Mouse (Mus musculus): ENCODE results near the gene Ndufa7. TPM values are rescaled to one million over a fixed set of nuclear protein-coding genes. Genes with fewer than 3 reads are reported as not detected.

Gene Ndufa7
- polyA plus RNA-seq, 1 experiment from 2014 or later: 620 TPM

DNA sequence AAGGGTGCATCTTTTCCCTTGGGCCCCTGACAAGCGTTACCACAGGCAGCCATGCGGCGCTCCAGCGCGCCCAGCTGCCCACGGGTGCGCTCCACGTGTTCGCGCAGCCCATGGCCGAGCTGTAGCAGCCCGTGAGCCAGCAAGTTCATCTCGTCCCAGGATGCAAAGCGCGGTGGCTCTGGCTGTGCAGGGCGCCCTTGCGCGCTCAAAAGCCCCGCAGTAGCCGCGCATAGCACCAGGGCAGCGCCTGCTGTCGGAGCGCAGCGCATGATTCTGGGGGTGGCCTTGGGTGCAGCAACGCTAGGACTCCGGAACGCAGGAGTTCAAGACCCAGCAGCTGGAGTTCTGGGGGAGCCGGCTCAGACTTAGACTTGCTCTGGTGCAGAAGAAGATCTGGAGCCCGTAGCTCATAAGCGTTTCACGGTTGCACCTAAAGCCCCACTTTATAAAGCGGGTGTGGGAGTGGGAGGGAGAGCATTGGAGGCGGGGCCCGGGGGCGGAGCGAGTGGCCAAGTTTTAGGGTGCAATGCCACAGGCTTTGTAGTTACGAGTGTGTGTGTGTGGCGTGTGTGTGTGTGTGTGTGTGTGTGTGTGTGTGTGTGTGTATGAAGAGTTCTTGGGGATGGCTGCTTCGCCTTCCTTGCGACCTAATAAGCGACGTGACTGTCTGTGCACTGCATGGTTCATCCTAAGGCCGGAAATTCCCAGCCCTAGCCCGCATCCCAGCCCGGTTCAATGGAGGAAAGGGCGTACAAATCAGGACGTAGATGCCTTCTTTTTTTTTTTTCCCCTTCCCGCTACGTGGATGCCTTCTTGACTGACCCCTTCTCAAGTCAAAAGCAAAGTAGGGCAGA is 43.0 kb upstream of the Ndufa7 start, which contains the start of gene Angptl4:
Gene Angptl4, minus strand, starts transcription at position 707 of the 854 bp plus-strand sequence.
- no peaks in the 10 kb centered on the region for H3K27me3 ChIP-seq (ENCODE audit: insufficient read depth, low read length)
- peak within 1 kb of the TSS; percentile 82 for H3K27ac ChIP-seq
- 1% methylated on average over 50 of the region's 50 CpGs for WGBS
- H3K9ac ChIP-seq (ENCODE audit: low read depth, low read length): peak within 1 kb of the TSS; percentile 65
- H3K4me2 ChIP-seq (ENCODE audit: low read length): peak within 1 kb of the TSS; percentile 81
- peak; percentile 74 for DNase-seq (ENCODE audit: low spot score)
- no peaks in the 10 kb centered on the region for H3K9me3 ChIP-seq (replicated peaks; ENCODE audit: low read length)
- peak within 1 kb of the TSS; percentile 39 for H3K4me3 ChIP-seq (replicated peaks; ENCODE audit: low read depth, low read length)
- peaks cover 42% of the 10 kb centered on the region for H3K4me1 ChIP-seq (replicated peaks; ENCODE audit: insufficient read depth, low read length)
- ATAC-seq (replicated peaks; ENCODE audit: low FRiP score, low read depth): peak; percentile 73
- no peak for TF ChIP-seq CTCF (IDR thresholded peaks at IDR 0.05; ENCODE audit: low read depth)
- H3K36me3 ChIP-seq (ENCODE audit: insufficient read depth, low read length): peaks cover 3% of the 10 kb centered on the region; the same call in 1 of the 2 replicates

GRCm38 (mm10) chr17:33782067-33782466 is 42.3 kb upstream of the Ndufa7 start:
- Histone ChIP-seq H3K4me3 (replicated peaks; ENCODE audit: low read depth, low read length) (peak overlapping the region; percentile 39; the same call in 1 of the 2 replicates), H3K36me3 (ENCODE audit: insufficient read depth, low read length) (peaks cover 1% of the 10 kb centered on the region; the same call in 1 of the 2 replicates), H3K27me3 (ENCODE audit: insufficient read depth, low read length) (no peaks in the 10 kb centered on the region), H3K4me1 (replicated peaks; ENCODE audit: insufficient read depth, low read length) (peaks cover 42% of the 10 kb centered on the region), H3K9me3 (replicated peaks; ENCODE audit: low read length) (no peaks in the 10 kb centered on the region), H3K4me2 (ENCODE audit: low read length) (peak overlapping the region; percentile 81), H3K9ac (ENCODE audit: low read depth, low read length) (peak overlapping the region; percentile 65), H3K27ac (peak overlapping the region; percentile 82; the same call in 1 of the 2 replicates)
- no peak for ATAC-seq (replicated peaks; ENCODE audit: low FRiP score, low read depth)
- 36% methylated on average over 4 of the region's 4 CpGs for WGBS
- TF ChIP-seq CTCF (IDR thresholded peaks at IDR 0.05; ENCODE audit: low read depth): peak; percentile 37; the same call in 1 of the 2 replicates
- no peak for DNase-seq (ENCODE audit: low spot score)

GRCm38 (mm10) chr17:33783408-33783807 is 41.0 kb upstream of the Ndufa7 start:
- no peaks in the 10 kb centered on the region for H3K36me3 ChIP-seq (ENCODE audit: insufficient read depth, low read length)
- no peak overlapping the region for H3K4me2 ChIP-seq (ENCODE audit: low read length)
- H3K27me3 ChIP-seq (ENCODE audit: insufficient read depth, low read length): no peaks in the 10 kb centered on the region
- peak overlapping the region; percentile 82 for H3K27ac ChIP-seq
- no peaks in the 10 kb centered on the region for H3K9me3 ChIP-seq (replicated peaks; ENCODE audit: low read length)
- ATAC-seq (replicated peaks; ENCODE audit: low FRiP score, low read depth) (no peak), DNase-seq (ENCODE audit: low spot score) (peak; percentile 57)
- H3K4me1 ChIP-seq (replicated peaks; ENCODE audit: insufficient read depth, low read length): peaks cover 40% of the 10 kb centered on the region
- no peak for TF ChIP-seq CTCF (IDR thresholded peaks at IDR 0.05; ENCODE audit: low read depth)
- H3K4me3 ChIP-seq (replicated peaks; ENCODE audit: low read depth, low read length): no peak overlapping the region
- H3K9ac ChIP-seq (ENCODE audit: low read depth, low read length): no peak overlapping the region

DNA sequence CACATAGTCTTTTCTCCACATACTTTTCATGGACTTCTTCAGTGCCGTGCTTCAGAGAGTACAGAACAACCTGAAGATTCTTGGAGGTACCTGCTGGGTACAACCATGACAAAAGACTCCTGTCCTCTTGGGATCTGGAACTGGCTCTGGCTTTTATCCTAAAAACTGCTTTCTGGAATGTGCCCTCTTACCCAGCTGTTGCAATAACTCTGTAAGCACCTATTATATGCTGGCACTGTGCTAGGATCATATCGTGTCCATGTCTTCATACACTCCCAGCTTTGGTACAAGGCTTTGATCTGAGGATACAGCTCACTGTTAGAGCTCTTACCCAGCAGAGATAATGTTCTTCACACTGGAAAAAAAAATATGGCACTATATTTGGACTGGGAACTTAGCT is 39.4 kb upstream of the Ndufa7 start:
- Histone ChIP-seq H3K36me3 (ENCODE audit: insufficient read depth, low read length) (no peaks in the 10 kb centered on the region), H3K4me1 (replicated peaks; ENCODE audit: insufficient read depth, low read length) (peaks cover 25% of the 10 kb centered on the region), H3K9me3 (replicated peaks; ENCODE audit: low read length) (no peaks in the 10 kb centered on the region), H3K27ac (no peak overlapping the region), H3K27me3 (ENCODE audit: insufficient read depth, low read length) (no peaks in the 10 kb centered on the region), H3K9ac (ENCODE audit: low read depth, low read length) (no peak overlapping the region), H3K4me2 (ENCODE audit: low read length) (no peak overlapping the region), H3K4me3 (replicated peaks; ENCODE audit: low read depth, low read length) (no peak overlapping the region)
- TF ChIP-seq CTCF (IDR thresholded peaks at IDR 0.05; ENCODE audit: low read depth): no peak
- DNase-seq (ENCODE audit: low spot score) (no peak), ATAC-seq (replicated peaks; ENCODE audit: low FRiP score, low read depth) (no peak)
- 89% methylated on average over 2 of the region's 2 CpGs for WGBS

DNA sequence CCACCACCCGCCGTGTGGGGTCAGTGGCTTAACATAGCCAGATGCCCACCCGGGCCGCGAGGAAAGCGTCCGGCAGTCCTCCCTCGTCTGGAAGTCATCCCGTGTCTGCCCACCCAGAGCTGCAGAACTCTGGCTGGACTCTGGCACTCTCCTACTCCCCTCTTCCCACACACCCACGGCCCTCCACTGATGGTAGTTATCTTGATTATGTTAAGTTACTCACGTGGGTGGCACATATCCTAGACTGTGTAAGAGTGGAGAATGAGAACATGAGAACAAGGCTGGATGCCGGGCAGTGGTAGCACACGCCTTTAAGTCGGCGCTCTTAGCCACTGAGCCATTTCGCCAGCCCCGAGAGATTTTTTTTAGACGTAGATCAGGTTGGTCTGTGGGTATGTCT is 38.0 kb upstream of the Ndufa7 start:
- no peak for TF ChIP-seq CTCF (IDR thresholded peaks at IDR 0.05; ENCODE audit: low read depth)
- H3K9ac ChIP-seq (ENCODE audit: low read depth, low read length): no peak overlapping the region

DNA sequence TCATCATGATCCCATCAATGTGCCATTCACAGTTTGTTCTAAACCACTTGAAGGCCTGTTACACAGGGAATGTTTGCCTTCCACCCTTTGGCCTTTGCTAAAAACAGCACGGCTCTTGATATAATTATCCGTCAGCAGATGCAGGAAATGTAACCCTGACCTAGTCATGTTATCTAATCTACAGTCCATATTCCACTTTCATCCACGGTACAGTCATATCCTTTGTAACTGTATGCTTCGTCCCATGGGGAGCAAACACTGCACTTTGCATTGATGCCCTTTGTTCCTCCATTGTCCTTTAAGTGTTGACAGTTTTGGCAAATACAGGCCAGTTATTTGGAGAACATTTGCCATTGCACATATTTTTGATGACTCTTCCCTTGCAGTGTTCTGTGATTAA is 35.6 kb upstream of the Ndufa7 start:
- WGBS: 50% methylated on average over 4 of the region's 4 CpGs
- Histone ChIP-seq H3K27me3 (ENCODE audit: insufficient read depth, low read length) (no peaks in the 10 kb centered on the region), H3K9ac (ENCODE audit: low read depth, low read length) (no peak overlapping the region), H3K4me1 (replicated peaks; ENCODE audit: insufficient read depth, low read length) (no peaks in the 10 kb centered on the region), H3K36me3 (ENCODE audit: insufficient read depth, low read length) (no peaks in the 10 kb centered on the region), H3K4me3 (replicated peaks; ENCODE audit: low read depth, low read length) (no peak overlapping the region), H3K27ac (no peak overlapping the region), H3K9me3 (replicated peaks; ENCODE audit: low read length) (no peaks in the 10 kb centered on the region), H3K4me2 (ENCODE audit: low read length) (no peak overlapping the region)
- DNase-seq (ENCODE audit: low spot score) (peak; percentile 31), ATAC-seq (replicated peaks; ENCODE audit: low FRiP score, low read depth) (no peak)
- no peak for TF ChIP-seq CTCF (IDR thresholded peaks at IDR 0.05; ENCODE audit: low read depth)

More for the DNA sequence above, 38.0 kb upstream of the Ndufa7 start:
- Histone ChIP-seq H3K9me3 (replicated peaks; ENCODE audit: low read length) (no peaks in the 10 kb centered on the region), H3K4me2 (ENCODE audit: low read length) (no peak overlapping the region), H3K27ac (no peak overlapping the region), H3K4me1 (replicated peaks; ENCODE audit: insufficient read depth, low read length) (peaks cover 14% of the 10 kb centered on the region), H3K36me3 (ENCODE audit: insufficient read depth, low read length) (no peaks in the 10 kb centered on the region), H3K27me3 (ENCODE audit: insufficient read depth, low read length) (no peaks in the 10 kb centered on the region), H3K4me3 (replicated peaks; ENCODE audit: low read depth, low read length) (no peak overlapping the region)
- no peak for DNase-seq (ENCODE audit: low spot score)
- WGBS: 90% methylated on average over 18 of the region's 18 CpGs
- no peak for ATAC-seq (replicated peaks; ENCODE audit: low FRiP score, low read depth)
